Mouse (Mus musculus): Measurements from ENCODE around the gene Cd163. TPM values are rescaled to one million over a fixed set of nuclear protein-coding genes. Genes with fewer than 3 reads are reported as not detected.
"Not testable (repeated sequence)": the region's sequence is repeated elsewhere in the genome, so short reads cannot be mapped to it uniquely, and the experiment has no call there.

The Cd163 gene
- polyA plus RNA-seq (2015; fragmentation: Nextera tagmentation; extraction: Ambion mirVana) = 0.23 and 0.26 TPM in 2 replicates

- H3K4me2 ChIP-seq = no peak within 1 kb of the TSS
- no peaks in the 10 kb centered on the region for H3K9me3 ChIP-seq (replicated peaks)
- H3K4me3 ChIP-seq (replicated peaks) = no peak within 1 kb of the TSS
- no peaks in the 10 kb centered on the region for H3K36me3 ChIP-seq (replicated peaks)
- H3K4me1 ChIP-seq (replicated peaks) = no peaks in the 10 kb centered on the region
- H3K9ac ChIP-seq = no peak within 1 kb of the TSS
- no peaks in the 10 kb centered on the region for H3K27me3 ChIP-seq
- no peak within 1 kb of the TSS for H3K27ac ChIP-seq (replicated peaks)
- no peak for ATAC-seq (ENCODE audit: insufficient read depth)
- WGBS (ENCODE audit: insufficient replicate concordance) = 68% methylated on average over 4 of the region's 4 CpGs
These were observed at the start of gene Cd163 for GRCm38 (mm10) chr6:124304356-124304755. Gene Cd163 (plus strand): TSS chr6:124304656.

- ATAC-seq (ENCODE audit: insufficient read depth) = no peak
- 65% methylated on average over 6 of the region's 6 CpGs for WGBS (ENCODE audit: insufficient replicate concordance)
- no peak overlapping the region for H3K27ac ChIP-seq (replicated peaks)
These were observed 48.6 kb upstream of the Cd163 start for GRCm38 (mm10) chr6:124255721-124256470.

GRCm38 (mm10) chr6:124260198-124260931, 44.1 kb upstream of the Cd163 start:
- no peak overlapping the region for H3K4me3 ChIP-seq (replicated peaks)
- no peaks in the 10 kb centered on the region for H3K27me3 ChIP-seq
- no peaks in the 10 kb centered on the region for H3K36me3 ChIP-seq (replicated peaks)
- ATAC-seq (ENCODE audit: insufficient read depth) = no peak
- no peak overlapping the region for H3K27ac ChIP-seq (replicated peaks)
- 24% methylated on average over 10 of the region's 14 CpGs for WGBS (ENCODE audit: insufficient replicate concordance)
- no peaks in the 10 kb centered on the region for H3K9me3 ChIP-seq (replicated peaks)
- no peak overlapping the region for H3K4me2 ChIP-seq
- no peak overlapping the region for H3K9ac ChIP-seq
- no peaks in the 10 kb centered on the region for H3K4me1 ChIP-seq (replicated peaks)

More at GRCm38 (mm10) chr6:124255721-124256470, 48.6 kb upstream of the Cd163 start:
- Histone ChIP-seq H3K4me2 (no peak overlapping the region), H3K4me3 (replicated peaks) (no peak overlapping the region), H3K36me3 (replicated peaks) (no peaks in the 10 kb centered on the region), H3K27me3 (no peaks in the 10 kb centered on the region), H3K4me1 (replicated peaks) (no peaks in the 10 kb centered on the region), H3K9ac (no peak overlapping the region), H3K9me3 (replicated peaks) (no peaks in the 10 kb centered on the region)

GRCm38 (mm10) chr6:124262696-124263095, 41.8 kb upstream of the Cd163 start:
- no peak overlapping the region for H3K4me2 ChIP-seq
- no peak for ATAC-seq (ENCODE audit: insufficient read depth)
- WGBS (ENCODE audit: insufficient replicate concordance) = under 1% methylated on average over 3 of the region's 3 CpGs
- H3K27ac ChIP-seq (replicated peaks) = no peak overlapping the region
- H3K9ac ChIP-seq = no peak overlapping the region
- H3K4me3 ChIP-seq (replicated peaks) = no peak overlapping the region
- H3K36me3 ChIP-seq (replicated peaks) = no peaks in the 10 kb centered on the region
- H3K4me1 ChIP-seq (replicated peaks) = no peaks in the 10 kb centered on the region
- H3K9me3 ChIP-seq (replicated peaks) = no peaks in the 10 kb centered on the region
- H3K27me3 ChIP-seq = no peaks in the 10 kb centered on the region

- Histone ChIP-seq H3K9me3 (replicated peaks) (no peaks in the 10 kb centered on the region), H3K36me3 (replicated peaks) (no peaks in the 10 kb centered on the region), H3K4me3 (replicated peaks) (no peak overlapping the region), H3K27ac (replicated peaks) (no peak overlapping the region), H3K4me2 (no peak overlapping the region), H3K27me3 (no peaks in the 10 kb centered on the region), H3K9ac (no peak overlapping the region), H3K4me1 (replicated peaks) (no peaks in the 10 kb centered on the region)
- WGBS (ENCODE audit: insufficient replicate concordance) = 19% methylated on average over 5 of the region's 5 CpGs
- peak; percentile 78 for ATAC-seq (ENCODE audit: insufficient read depth)
These were observed 31.1 kb upstream of the Cd163 start for GRCm38 (mm10) chr6:124273231-124273880.

- Histone ChIP-seq H3K4me1 (replicated peaks) (no peaks in the 10 kb centered on the region), H3K4me3 (replicated peaks) (no peak overlapping the region), H3K4me2 (no peak overlapping the region), H3K9ac (no peak overlapping the region), H3K27me3 (no peaks in the 10 kb centered on the region), H3K9me3 (replicated peaks) (no peaks in the 10 kb centered on the region), H3K27ac (replicated peaks) (no peak overlapping the region), H3K36me3 (replicated peaks) (no peaks in the 10 kb centered on the region)
- no peak for ATAC-seq (ENCODE audit: insufficient read depth)
- WGBS (ENCODE audit: insufficient replicate concordance) = 63% methylated on average over 5 of the region's 5 CpGs
These were observed 26.8 kb upstream of the Cd163 start for GRCm38 (mm10) chr6:124277641-124278040.

GRCm38 (mm10) chr6:124278291-124278690, 26.2 kb upstream of the Cd163 start:
- Histone ChIP-seq H3K9me3 (replicated peaks) (no peaks in the 10 kb centered on the region), H3K9ac (no peak overlapping the region), H3K27me3 (no peaks in the 10 kb centered on the region), H3K4me3 (replicated peaks) (no peak overlapping the region), H3K4me2 (no peak overlapping the region), H3K36me3 (replicated peaks) (no peaks in the 10 kb centered on the region), H3K27ac (replicated peaks) (no peak overlapping the region), H3K4me1 (replicated peaks) (no peaks in the 10 kb centered on the region)
- WGBS (ENCODE audit: insufficient replicate concordance) = 45% methylated on average over 5 of the region's 5 CpGs
- ATAC-seq (ENCODE audit: insufficient read depth) = no peak

- H3K9me3 ChIP-seq (replicated peaks) = no peaks in the 10 kb centered on the region
- WGBS (ENCODE audit: insufficient replicate concordance) = 73% methylated on average over 4 of the region's 4 CpGs
- H3K4me1 ChIP-seq (replicated peaks) = no peaks in the 10 kb centered on the region
- ATAC-seq (ENCODE audit: insufficient read depth) = no peak
- H3K27me3 ChIP-seq = no peaks in the 10 kb centered on the region
- H3K27ac ChIP-seq (replicated peaks) = no peak overlapping the region
- no peak overlapping the region for H3K9ac ChIP-seq
- no peaks in the 10 kb centered on the region for H3K36me3 ChIP-seq (replicated peaks)
- H3K4me2 ChIP-seq = no peak overlapping the region
- H3K4me3 ChIP-seq (replicated peaks) = no peak overlapping the region
These were observed 21.7 kb upstream of the Cd163 start for GRCm38 (mm10) chr6:124282731-124283130.

- not testable (repeated sequence) for H3K27ac ChIP-seq (replicated peaks); ATAC-seq (ENCODE audit: insufficient read depth); H3K4me1 ChIP-seq (replicated peaks); H3K9me3 ChIP-seq (replicated peaks); H3K4me3 ChIP-seq (replicated peaks); H3K27me3 ChIP-seq; H3K4me2 ChIP-seq; H3K36me3 ChIP-seq (replicated peaks); H3K9ac ChIP-seq
- WGBS (ENCODE audit: insufficient replicate concordance) = 74% methylated on average over 5 of the region's 5 CpGs
These were observed 7.1 kb upstream of the Cd163 start for GRCm38 (mm10) chr6:124297378-124297777.

- H3K9ac ChIP-seq = no peak overlapping the region
- no peaks in the 10 kb centered on the region for H3K9me3 ChIP-seq (replicated peaks)
- H3K27me3 ChIP-seq = no peaks in the 10 kb centered on the region
- H3K4me3 ChIP-seq (replicated peaks) = no peak overlapping the region
- ATAC-seq (ENCODE audit: insufficient read depth) = no peak
- no peaks in the 10 kb centered on the region for H3K4me1 ChIP-seq (replicated peaks)
- no peaks in the 10 kb centered on the region for H3K36me3 ChIP-seq (replicated peaks)
- WGBS (ENCODE audit: insufficient replicate concordance) = 57% methylated on average over 3 of the region's 3 CpGs
- H3K4me2 ChIP-seq = no peak overlapping the region
- H3K27ac ChIP-seq (replicated peaks) = no peak overlapping the region
These were observed 2.8 kb upstream of the Cd163 start for GRCm38 (mm10) chr6:124301447-124302192.

- 68% methylated on average over 8 of the region's 8 CpGs for WGBS (ENCODE audit: insufficient replicate concordance)
These were observed 4.5 kb downstream of the Cd163 start for GRCm38 (mm10) chr6:124308935-124309334.

More at GRCm38 (mm10) chr6:124308935-124309334, 4.5 kb downstream of the Cd163 start:
- Histone ChIP-seq H3K4me1 (replicated peaks) (no peaks in the 10 kb centered on the region), H3K4me2 (no peak overlapping the region), H3K9me3 (replicated peaks) (no peaks in the 10 kb centered on the region), H3K4me3 (replicated peaks) (no peak overlapping the region), H3K9ac (no peak overlapping the region), H3K27me3 (no peaks in the 10 kb centered on the region), H3K36me3 (replicated peaks) (no peaks in the 10 kb centered on the region), H3K27ac (replicated peaks) (no peak overlapping the region)
- ATAC-seq (ENCODE audit: insufficient read depth) = no peak

Measured in liver, embryonic 15.5 days (tissue).